Mouse (Mus musculus): ENCODE results near the gene Capn13.

DNA sequence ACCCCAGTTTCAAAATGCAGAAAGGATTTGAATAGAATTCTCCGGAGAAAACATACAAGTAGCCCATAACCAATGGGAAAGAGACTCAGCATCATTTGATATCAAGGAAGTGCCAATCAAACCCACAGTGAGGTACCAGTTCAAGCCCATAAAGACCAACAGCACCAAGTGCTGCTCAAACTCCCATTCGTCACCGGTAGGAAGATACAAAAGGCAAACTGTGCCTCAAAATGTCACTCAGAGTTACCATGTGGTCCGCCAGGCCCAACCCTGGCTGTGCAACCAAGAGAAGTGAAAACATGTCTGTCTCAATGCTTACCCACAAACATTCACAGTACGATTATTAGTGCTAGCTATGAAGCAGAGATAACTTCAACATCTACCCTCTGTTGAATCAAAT, 89.2 kb downstream of the Capn13 start:
- no peak for TF ChIP-seq GATA1 (IDR thresholded peaks at IDR 0.05; ENCODE audit: low read length)
- no peak for TF ChIP-seq TAL1 (IDR thresholded peaks at IDR 0.05; ENCODE audit: low read length)

Measured in erythroblast, embryonic 14.5 days (primary cell).